Mouse (Mus musculus): Measurements from ENCODE around the gene 1190005I06Rik.
"Not testable (repeated sequence)": the region's sequence is repeated elsewhere in the genome, so short reads cannot be mapped to it uniquely, and the experiment has no call there.

1190005I06Rik gene

GRCm38 (mm10) chr8:120647532-120647931 lies at the start of gene 1190005I06Rik:
Gene 1190005I06Rik, minus strand, starts transcription at chr8:120647632.
- no peak for DNase-seq (ENCODE audit: low spot score)

GRCm38 (mm10) chr8:120696401-120697153 lies 49.1 kb upstream of the 1190005I06Rik start:
- DNase-seq (ENCODE audit: low spot score), result no peak

GRCm38 (mm10) chr8:120693861-120694493 lies 46.5 kb upstream of the 1190005I06Rik start:
- DNase-seq (ENCODE audit: low spot score), result no peak

- DNase-seq (ENCODE audit: low spot score), result no peak
These were observed 45.5 kb upstream of the 1190005I06Rik start for GRCm38 (mm10) chr8:120692934-120693333.

- DNase-seq (ENCODE audit: low spot score), result no peak
These were observed 41.1 kb upstream of the 1190005I06Rik start for GRCm38 (mm10) chr8:120688511-120688910.

- no peak for DNase-seq (ENCODE audit: low spot score)
These were observed 40.4 kb upstream of the 1190005I06Rik start for GRCm38 (mm10) chr8:120687786-120688185.

GRCm38 (mm10) chr8:120686576-120686975 lies 39.1 kb upstream of the 1190005I06Rik start:
- DNase-seq (ENCODE audit: low spot score), result no peak

- DNase-seq (ENCODE audit: low spot score), result no peak
These were observed 38.6 kb upstream of the 1190005I06Rik start for GRCm38 (mm10) chr8:120686051-120686450.

- no peak for DNase-seq (ENCODE audit: low spot score)
These were observed 38.2 kb upstream of the 1190005I06Rik start for GRCm38 (mm10) chr8:120685591-120685990.

- DNase-seq (ENCODE audit: low spot score), result no peak
These were observed 37.7 kb upstream of the 1190005I06Rik start for GRCm38 (mm10) chr8:120685097-120685496.

- no peak for DNase-seq (ENCODE audit: low spot score)
These were observed 36.6 kb upstream of the 1190005I06Rik start for GRCm38 (mm10) chr8:120684082-120684481.

- peak; percentile 60 for DNase-seq (ENCODE audit: low spot score)
These were observed 36.2 kb upstream of the 1190005I06Rik start for GRCm38 (mm10) chr8:120683602-120684001.

- DNase-seq (ENCODE audit: low spot score), result no peak
These were observed 33.7 kb upstream of the 1190005I06Rik start for GRCm38 (mm10) chr8:120681113-120681512.

GRCm38 (mm10) chr8:120680405-120680804 lies 33.0 kb upstream of the 1190005I06Rik start:
- DNase-seq (ENCODE audit: low spot score), result not testable (repeated sequence)

- DNase-seq (ENCODE audit: low spot score), result no peak
These were observed 32.4 kb upstream of the 1190005I06Rik start for GRCm38 (mm10) chr8:120679629-120680387.

- peak; percentile 66 for DNase-seq (ENCODE audit: low spot score)
These were observed 31.0 kb upstream of the 1190005I06Rik start for GRCm38 (mm10) chr8:120678447-120678846.

- no peak for DNase-seq (ENCODE audit: low spot score)
These were observed 28.3 kb upstream of the 1190005I06Rik start for GRCm38 (mm10) chr8:120675718-120676117.

- no peak for DNase-seq (ENCODE audit: low spot score)
These were observed 25.9 kb upstream of the 1190005I06Rik start for GRCm38 (mm10) chr8:120673298-120673697.

GRCm38 (mm10) chr8:120672626-120673229 lies 25.3 kb upstream of the 1190005I06Rik start:
- DNase-seq (ENCODE audit: low spot score), result no peak

- DNase-seq (ENCODE audit: low spot score), result no peak
These were observed 24.3 kb upstream of the 1190005I06Rik start for GRCm38 (mm10) chr8:120671775-120672174.

GRCm38 (mm10) chr8:120668374-120668905 lies 21.0 kb upstream of the 1190005I06Rik start, which contains the start of gene Emc8:
Gene Emc8, minus strand, starts transcription at chr8:120668573.
- no peak for DNase-seq (ENCODE audit: low spot score)

All from spleen, adult 12 weeks (tissue).